Mouse (Mus musculus): ENCODE measurements around the gene Sept6. TPM values are rescaled to one million over a fixed set of nuclear protein-coding genes. Genes with fewer than 3 reads are reported as not detected.

Gene Sept6
- polyA plus RNA-seq, 1 experiment from 2014 or later, result 67.0 TPM

DNA sequence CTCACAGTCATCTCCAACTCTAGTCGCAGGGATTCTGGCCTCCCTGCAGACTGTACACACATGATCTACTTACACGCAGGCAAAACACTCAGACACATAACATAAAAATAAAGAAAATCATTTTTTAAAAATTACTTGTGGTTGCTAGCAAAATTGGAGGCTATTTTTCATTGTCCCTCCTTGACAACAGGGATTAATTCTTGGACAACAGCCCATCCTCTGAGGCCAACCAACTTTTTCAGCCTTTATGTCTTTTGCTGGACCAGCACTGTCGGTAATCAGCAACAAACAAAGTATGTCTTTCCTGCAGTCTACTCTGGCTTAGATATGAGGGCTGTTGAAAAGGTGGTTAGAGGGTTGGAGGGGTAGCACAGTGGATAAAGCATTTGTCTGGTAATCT lies 50.5 kb downstream of the Sept6 start:
- WGBS, result 94% methylated on average over 3 of the region's 3 CpGs
- ATAC-seq, result no peak
- H3K36me3 ChIP-seq, result peaks cover 12% of the 10 kb centered on the region

DNA sequence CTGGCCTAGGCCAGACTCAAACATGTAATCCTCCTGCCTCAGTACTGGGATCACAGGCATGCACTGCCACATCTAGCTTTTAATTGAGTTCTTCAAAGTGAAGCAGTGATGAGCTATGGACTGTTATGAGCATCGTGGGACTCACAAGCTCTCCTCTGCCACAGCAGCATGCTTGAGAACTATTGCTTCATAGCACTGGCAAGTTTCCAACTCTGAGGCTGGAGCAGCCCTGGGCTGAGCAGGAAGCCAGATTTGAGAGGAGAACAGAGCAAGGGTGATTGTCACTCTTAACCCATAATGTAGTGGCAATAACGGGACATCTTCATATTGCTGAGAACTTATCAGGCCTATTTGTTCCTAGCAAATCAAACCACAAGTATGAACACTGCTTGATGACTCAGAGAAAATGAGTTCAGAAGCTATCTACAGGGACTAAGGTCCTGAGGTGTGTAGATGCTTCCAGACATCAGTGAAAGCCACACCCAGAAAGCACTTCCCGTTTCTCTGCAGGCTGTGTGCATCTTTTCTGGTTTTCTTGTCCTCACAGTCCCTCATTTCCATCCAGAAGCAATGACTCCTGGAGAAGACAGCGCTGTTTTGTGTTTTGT lies 51.7 kb downstream of the Sept6 start:
- Histone ChIP-seq H3K36me3 (peaks cover 12% of the 10 kb centered on the region), H3K27me3 (no peaks in the 10 kb centered on the region), H3K9ac (replicated peaks) (no peak overlapping the region), H3K4me3 (replicated peaks) (no peak overlapping the region), H3K9me3 (no peaks in the 10 kb centered on the region), H3K4me2 (replicated peaks) (no peak overlapping the region), H3K27ac (no peak overlapping the region), H3K4me1 (replicated peaks) (no peaks in the 10 kb centered on the region)
- no peak for ATAC-seq
- 85% methylated on average over 4 of the region's 4 CpGs for WGBS

More for the DNA sequence above, 50.5 kb downstream of the Sept6 start:
- Histone ChIP-seq H3K9ac (replicated peaks) (no peak overlapping the region), H3K4me2 (replicated peaks) (no peak overlapping the region), H3K4me1 (replicated peaks) (no peaks in the 10 kb centered on the region), H3K9me3 (no peaks in the 10 kb centered on the region), H3K27ac (no peak overlapping the region), H3K27me3 (no peaks in the 10 kb centered on the region), H3K4me3 (replicated peaks) (no peak overlapping the region)

DNA sequence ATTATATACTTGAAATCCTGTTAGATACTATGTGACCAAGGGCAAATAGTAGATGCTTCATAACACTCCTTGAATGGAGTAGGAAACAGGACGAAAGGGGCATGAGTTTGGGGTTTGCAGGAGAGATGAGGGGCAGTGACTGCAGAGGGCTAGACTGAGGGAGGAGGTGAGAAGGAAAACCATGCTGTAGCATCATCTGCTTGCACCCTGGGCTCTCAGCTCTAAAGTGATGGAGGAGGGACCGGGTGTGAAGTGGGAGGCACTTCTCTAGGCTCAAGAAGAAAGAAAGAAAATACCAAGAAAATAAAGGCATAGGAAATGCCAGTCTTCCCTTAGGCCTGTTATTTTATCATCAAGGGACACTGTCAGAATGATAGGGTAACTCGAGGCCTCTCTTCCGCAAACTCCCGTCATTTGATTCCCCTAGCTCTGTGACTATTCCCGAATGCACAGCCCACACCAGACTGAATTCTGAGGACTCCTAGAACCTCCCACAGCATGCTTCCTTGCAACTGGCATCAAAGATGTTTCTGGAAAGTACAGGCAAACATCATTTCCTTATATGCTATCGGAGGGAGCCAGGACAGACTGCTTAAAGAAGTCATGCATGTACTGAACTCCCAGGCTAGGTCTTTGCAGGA lies 56.1 kb downstream of the Sept6 start:
- Histone ChIP-seq H3K27me3 (no peaks in the 10 kb centered on the region), H3K36me3 (no peaks in the 10 kb centered on the region), H3K9ac (replicated peaks) (no peak overlapping the region), H3K27ac (no peak overlapping the region), H3K4me3 (replicated peaks) (no peak overlapping the region), H3K4me2 (replicated peaks) (no peak overlapping the region), H3K9me3 (no peaks in the 10 kb centered on the region), H3K4me1 (replicated peaks) (no peaks in the 10 kb centered on the region)
- 82% methylated on average over 7 of the region's 7 CpGs for WGBS
- ATAC-seq, result no peak

- WGBS, result 43% methylated on average over 1 of the region's 1 CpGs
- no peak overlapping the region for H3K27ac ChIP-seq
- no peaks in the 10 kb centered on the region for H3K27me3 ChIP-seq
- H3K9me3 ChIP-seq, result no peaks in the 10 kb centered on the region
- H3K9ac ChIP-seq (replicated peaks), result no peak overlapping the region
- 0 out of 2 replicates have a peak, but pooled peaks cover 6% of the 10 kb centered on the region for H3K36me3 ChIP-seq
- H3K4me3 ChIP-seq (replicated peaks), result no peak overlapping the region
- H3K4me2 ChIP-seq (replicated peaks), result no peak overlapping the region
- ATAC-seq, result no peak
- no peaks in the 10 kb centered on the region for H3K4me1 ChIP-seq (replicated peaks)
Observed at GRCm38 (mm10) chrX:36930574-36930973, 61.0 kb downstream of the Sept6 start.

- Histone ChIP-seq H3K27me3 (no peaks in the 10 kb centered on the region), H3K36me3 (0 out of 2 replicates have a peak, but pooled peaks cover 6% of the 10 kb centered on the region)
- WGBS, result 80% methylated on average over 4 of the region's 4 CpGs
Observed at GRCm38 (mm10) chrX:36929694-36930093, 61.9 kb downstream of the Sept6 start.

DNA sequence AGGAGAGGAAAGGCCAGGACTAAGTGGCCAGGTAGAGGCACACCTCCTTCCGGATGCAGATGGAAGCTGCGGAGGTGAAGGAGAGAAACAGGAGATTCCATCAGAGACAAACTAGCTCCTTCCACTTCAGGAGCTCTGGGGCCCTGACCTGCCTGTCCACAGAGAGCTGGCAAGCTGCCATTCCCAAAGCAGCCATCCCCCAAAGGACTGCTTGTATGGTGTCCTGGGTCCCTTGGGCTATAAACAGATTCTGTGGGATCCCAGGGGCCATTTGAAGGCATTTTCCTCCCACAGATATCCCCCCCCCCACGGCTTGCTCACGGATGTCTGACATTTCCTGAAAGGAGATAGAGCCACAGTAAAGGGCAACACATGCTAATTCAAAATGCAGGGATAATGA lies 62.8 kb downstream of the Sept6 start:
- no peak overlapping the region for H3K27ac ChIP-seq
- H3K9me3 ChIP-seq, result no peaks in the 10 kb centered on the region
- H3K36me3 ChIP-seq, result 0 out of 2 replicates have a peak, but pooled peaks cover 6% of the 10 kb centered on the region
- no peak overlapping the region for H3K4me3 ChIP-seq (replicated peaks)
- H3K27me3 ChIP-seq, result no peaks in the 10 kb centered on the region
- H3K9ac ChIP-seq (replicated peaks), result no peak overlapping the region
- no peaks in the 10 kb centered on the region for H3K4me1 ChIP-seq (replicated peaks)
- no peak overlapping the region for H3K4me2 ChIP-seq (replicated peaks)
- 81% methylated on average over 4 of the region's 4 CpGs for WGBS
- no peak for ATAC-seq

More at GRCm38 (mm10) chrX:36929694-36930093, 61.9 kb downstream of the Sept6 start:
- H3K9me3 ChIP-seq, result no peaks in the 10 kb centered on the region
- no peak overlapping the region for H3K4me2 ChIP-seq (replicated peaks)
- H3K27ac ChIP-seq, result no peak overlapping the region
- no peaks in the 10 kb centered on the region for H3K4me1 ChIP-seq (replicated peaks)
- H3K4me3 ChIP-seq (replicated peaks), result no peak overlapping the region
- H3K9ac ChIP-seq (replicated peaks), result no peak overlapping the region
- ATAC-seq, result no peak

- Histone ChIP-seq H3K9me3 (no peaks in the 10 kb centered on the region), H3K36me3 (peaks cover 11% of the 10 kb centered on the region; the same call in 1 of the 2 replicates), H3K4me2 (replicated peaks) (no peak overlapping the region), H3K9ac (replicated peaks) (no peak overlapping the region), H3K4me1 (replicated peaks) (no peaks in the 10 kb centered on the region), H3K27ac (no peak overlapping the region), H3K27me3 (no peaks in the 10 kb centered on the region), H3K4me3 (replicated peaks) (no peak overlapping the region)
- no peak for ATAC-seq
- 87% methylated on average over 4 of the region's 4 CpGs for WGBS
Observed at GRCm38 (mm10) chrX:36921346-36921745, 70.2 kb downstream of the Sept6 start.

GRCm38 (mm10) chrX:36917749-36918148 lies 73.8 kb downstream of the Sept6 start:
- H3K4me2 ChIP-seq (replicated peaks), result no peak overlapping the region
- ATAC-seq, result no peak
- H3K9ac ChIP-seq (replicated peaks), result no peak overlapping the region
- peaks cover 11% of the 10 kb centered on the region; the same call in 1 of the 2 replicates for H3K36me3 ChIP-seq
- 86% methylated on average over 1 of the region's 1 CpGs for WGBS
- H3K4me1 ChIP-seq (replicated peaks), result no peaks in the 10 kb centered on the region
- no peak overlapping the region for H3K4me3 ChIP-seq (replicated peaks)
- H3K27me3 ChIP-seq, result no peaks in the 10 kb centered on the region
- no peaks in the 10 kb centered on the region for H3K9me3 ChIP-seq
- no peak overlapping the region for H3K27ac ChIP-seq

DNA sequence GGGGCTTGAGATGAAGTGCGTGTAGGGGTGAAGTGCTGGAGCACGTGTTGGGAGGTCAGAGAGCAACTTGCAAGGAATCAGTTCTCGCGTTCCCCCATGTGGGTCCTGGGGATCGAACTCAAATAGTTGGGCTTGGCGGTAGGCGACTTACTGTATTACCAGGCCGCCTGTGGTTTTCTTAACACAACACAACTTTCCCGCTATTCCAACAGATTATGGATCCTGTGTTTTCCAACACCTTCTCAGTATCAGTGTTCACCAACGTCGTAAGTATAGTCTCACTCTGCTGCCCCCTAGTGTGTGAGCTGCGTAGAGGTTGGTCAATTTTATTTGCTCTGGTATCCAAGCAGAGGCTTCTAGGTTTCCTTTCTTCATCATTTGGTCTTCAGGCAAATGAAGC lies 80.3 kb downstream of the Sept6 start:
- Histone ChIP-seq H3K4me1 (replicated peaks) (no peaks in the 10 kb centered on the region), H3K4me2 (replicated peaks) (no peak overlapping the region), H3K4me3 (replicated peaks) (no peak overlapping the region), H3K9ac (replicated peaks) (no peak overlapping the region), H3K27ac (no peak overlapping the region), H3K27me3 (no peaks in the 10 kb centered on the region), H3K36me3 (no peaks in the 10 kb centered on the region), H3K9me3 (no peaks in the 10 kb centered on the region)
- WGBS, result 45% methylated on average over 12 of the region's 12 CpGs
- ATAC-seq, result no peak

- Histone ChIP-seq H3K4me1 (replicated peaks) (no peaks in the 10 kb centered on the region), H3K9me3 (no peaks in the 10 kb centered on the region), H3K4me3 (replicated peaks) (no peak overlapping the region), H3K27ac (no peak overlapping the region), H3K9ac (replicated peaks) (no peak overlapping the region), H3K4me2 (replicated peaks) (no peak overlapping the region), H3K27me3 (no peaks in the 10 kb centered on the region), H3K36me3 (no peaks in the 10 kb centered on the region)
- ATAC-seq, result no peak
- 38% methylated on average over 5 of the region's 5 CpGs for WGBS
Observed at GRCm38 (mm10) chrX:36906539-36906938, 85.1 kb downstream of the Sept6 start.

GRCm38 (mm10) chrX:36903115-36903768 lies 88.4 kb downstream of the Sept6 start:
- 17% methylated on average over 31 of the region's 32 CpGs for WGBS
- H3K9me3 ChIP-seq, result no peaks in the 10 kb centered on the region
- no peaks in the 10 kb centered on the region for H3K27me3 ChIP-seq
- peak overlapping the region; percentile 56 for H3K4me2 ChIP-seq (replicated peaks)
- peak overlapping the region; percentile 74 for H3K9ac ChIP-seq (replicated peaks)
- no peaks in the 10 kb centered on the region for H3K36me3 ChIP-seq
- peaks cover 6% of the 10 kb centered on the region for H3K4me1 ChIP-seq (replicated peaks)
- ATAC-seq, result peak; percentile 93
- peak overlapping the region; percentile 59 for H3K4me3 ChIP-seq (replicated peaks)
- H3K27ac ChIP-seq, result peak overlapping the region; percentile 87

DNA sequence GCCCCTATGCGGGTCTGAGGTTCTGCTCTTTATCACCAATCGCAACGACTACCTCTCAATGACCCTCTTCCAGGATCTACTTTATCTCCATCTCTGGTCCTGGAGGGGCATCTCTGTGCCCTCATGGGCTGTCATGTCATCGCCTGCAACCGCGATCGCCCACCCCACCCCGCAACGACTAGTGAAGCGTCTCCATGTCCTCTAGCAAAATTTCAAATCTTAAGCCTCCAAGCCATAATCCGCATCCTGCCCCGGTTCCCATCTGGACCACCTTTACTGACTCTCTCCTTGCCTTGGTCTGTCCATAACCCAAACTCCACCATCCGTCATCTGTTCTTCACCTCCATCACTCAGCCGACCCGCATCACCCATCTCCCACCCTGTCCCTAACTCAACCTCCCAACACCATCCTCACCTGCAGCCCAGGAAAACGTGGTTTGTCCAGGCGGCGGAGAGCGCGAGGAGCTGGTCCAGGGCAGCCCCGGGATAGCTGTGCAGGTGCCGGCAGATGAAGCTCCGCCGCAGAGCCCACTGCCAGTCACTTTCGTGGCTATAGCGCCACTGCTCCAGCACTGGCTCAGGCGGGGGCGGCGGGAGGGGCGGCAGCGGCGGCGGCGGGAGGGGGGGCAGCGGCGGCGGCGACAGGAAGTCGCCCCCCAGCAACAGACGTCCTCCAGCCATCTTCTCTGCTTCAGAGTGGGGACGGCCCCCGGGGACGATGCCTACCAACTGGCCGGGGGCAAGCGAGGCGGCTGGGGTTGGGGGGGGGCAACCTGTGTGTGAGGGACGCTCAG lies 89.1 kb downstream of the Sept6 start, which contains the start of gene Nkrf:
Gene Nkrf, minus strand, starts transcription at position 579 of the 794 bp plus-strand sequence.
- Histone ChIP-seq H3K27me3 (no peaks in the 10 kb centered on the region), H3K4me1 (replicated peaks) (peaks cover 6% of the 10 kb centered on the region)
- 24% methylated on average over 33 of the region's 47 CpGs for WGBS

More for the DNA sequence above, 89.1 kb downstream of the Sept6 start, which contains the start of gene Nkrf:
- Histone ChIP-seq H3K36me3 (no peaks in the 10 kb centered on the region), H3K9ac (replicated peaks) (peak within 1 kb of the TSS; percentile 74), H3K4me3 (replicated peaks) (peak within 1 kb of the TSS; percentile 59), H3K9me3 (no peaks in the 10 kb centered on the region), H3K4me2 (replicated peaks) (peak within 1 kb of the TSS; percentile 56), H3K27ac (peak within 1 kb of the TSS; percentile 87)
- peak; percentile 77 for ATAC-seq

Data from midbrain, embryonic 13.5 days (tissue).